In the genomic region with DNA sequence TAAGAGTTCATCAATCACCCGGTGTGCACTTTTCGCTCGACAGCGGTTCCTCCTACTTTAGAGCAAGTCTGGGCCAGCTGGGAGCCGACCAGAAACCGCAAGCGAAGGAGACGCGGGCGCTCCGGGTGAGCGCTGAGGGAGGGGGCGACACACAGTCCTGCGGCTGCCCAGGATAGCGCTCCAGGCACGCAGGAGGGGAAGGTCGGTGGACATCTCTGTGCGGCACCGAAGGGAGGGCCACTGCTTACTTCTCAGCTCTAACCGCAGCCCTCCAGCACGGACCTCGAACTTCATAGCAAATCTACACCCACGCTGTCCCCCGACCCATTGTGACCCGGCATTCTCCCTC, we compare ENCODE assay signal across 9 mouse cellular contexts. TPM values are rescaled to one million over a fixed set of nuclear protein-coding genes. Genes with fewer than 3 reads are reported as not detected.
DNase-seq lines count a peak whose midpoint lies in the region; ATAC-seq and TF ChIP-seq lines count a peak whose summit lies in the region.
"Had no signal": no experiment of that assay in that cellular context is flagged by ENCODE, and none has a peak within 500 bp of the region (broad histone marks: within the 10 kb centered on the region; RNA-seq: fewer than 3 reads in every experiment).

No protein-coding gene starts in this region.

- TF ChIP-seq CTCF in gastrocnemius, adult 2 months (IDR thresholded peaks at IDR 0.05): no peak
- TF ChIP-seq CTCF in layer of hippocampus, adult 2 months (conservative IDR thresholded peaks at IDR 0.05): no peak

- peak overlapping the region; percentile 61 for H3K4me3 ChIP-seq in gastrocnemius, adult 2 months
- H3K4me3 ChIP-seq in megakaryocyte, embryonic 14.5 days (replicated peaks): peak overlapping the region; percentile 71
- H3K4me3 ChIP-seq in limb, embryonic 10.5 days: peak overlapping the region; percentile 52
- peak overlapping the region; percentile 35 for H3K4me3 ChIP-seq in stomach, embryonic 16.5 days (replicated peaks; ENCODE audit: low read length)
- H3K4me3 ChIP-seq in layer of hippocampus, adult 2 months: no peak overlapping the region

- no peak for ATAC-seq in megakaryocyte, adult 5-6 weeks (ENCODE audit: poor library complexity, severe bottlenecking)
- no peak for ATAC-seq in stomach, embryonic 16.5 days (ENCODE audit: insufficient read depth, low FRiP score)

- intact Hi-C loops in gastrocnemius, adult 2 months (cut with DNase I): no loop called here

- peaks cover 21% of the 10 kb centered on the region for H3K4me1 ChIP-seq in megakaryocyte, embryonic 14.5 days
- peaks cover 51% of the 10 kb centered on the region for H3K4me1 ChIP-seq in limb, embryonic 10.5 days
- peaks cover 10% of the 10 kb centered on the region; the same call in 1 of the 2 replicates for H3K4me1 ChIP-seq in stomach, embryonic 16.5 days (ENCODE audit: control insufficient read depth, insufficient read depth, low read length)

- H3K4me2 ChIP-seq in stomach, embryonic 16.5 days (ENCODE audit: low read depth, low read length): peak overlapping the region; percentile 51

- H3K27ac ChIP-seq in gastrocnemius, adult 2 months: no peak overlapping the region
- peak overlapping the region; percentile 93 for H3K27ac ChIP-seq in limb, embryonic 10.5 days
- H3K27ac ChIP-seq in stomach, embryonic 16.5 days (ENCODE audit: low read length): no peak overlapping the region
- H3K27ac ChIP-seq in layer of hippocampus, adult 2 months: no peak overlapping the region

- WGBS in limb, embryonic 10.5 days: 1% methylated on average over 25 of the region's 25 CpGs
- 3% methylated on average over 25 of the region's 25 CpGs for WGBS in stomach, embryonic 16.5 days

- H3K9me3 ChIP-seq in megakaryocyte, embryonic 14.5 days: peaks cover 19% of the 10 kb centered on the region
- H3K9me3 ChIP-seq in limb, embryonic 10.5 days (replicated peaks): no peaks in the 10 kb centered on the region
- H3K9me3 ChIP-seq in stomach, embryonic 16.5 days (replicated peaks; ENCODE audit: control insufficient read depth, low read length): no peaks in the 10 kb centered on the region

- peaks cover 86% of the 10 kb centered on the region for H3K27me3 ChIP-seq in megakaryocyte, embryonic 14.5 days (replicated peaks)
- peaks cover 64% of the 10 kb centered on the region for H3K27me3 ChIP-seq in limb, embryonic 10.5 days (ENCODE audit: low read depth, poor library complexity, severe bottlenecking)
- peaks cover 78% of the 10 kb centered on the region for H3K27me3 ChIP-seq in stomach, embryonic 16.5 days (ENCODE audit: control insufficient read depth, insufficient read depth, low read length)

- H3K36me3 ChIP-seq in megakaryocyte, embryonic 14.5 days (replicated peaks; ENCODE audit: low read length): no peaks in the 10 kb centered on the region
- no peaks in the 10 kb centered on the region for H3K36me3 ChIP-seq in limb, embryonic 10.5 days
- no peaks in the 10 kb centered on the region for H3K36me3 ChIP-seq in stomach, embryonic 16.5 days (ENCODE audit: control insufficient read depth, insufficient read depth, low read length)

- peak overlapping the region; percentile 40 for H3K9ac ChIP-seq in stomach, embryonic 16.5 days (ENCODE audit: low read length)

- no peak for DNase-seq in gastrocnemius, adult 2 months
- DNase-seq in gastrocnemius, postnatal 4 days (ENCODE audit: low spot score in 2 of 2): no peak
- DNase-seq in limb, embryonic 10.5 days (ENCODE audit: low spot score): no peak
- no peak for DNase-seq in layer of hippocampus, adult 2 months (ENCODE audit: low spot score in 2 of 2)
- no peak for DNase-seq in gastrocnemius, postnatal 10 days
- DNase-seq: adrenal gland, adult 8-10 months had no signal

RNA-seq across cellular contexts. Expression of a gene that starts 9.6 kb away (rescaled TPM):
- total RNA-seq in gastrocnemius, adult 2 months (2021): not detected
- total RNA-seq in gastrocnemius, postnatal 4 days (2021): under 1 TPM in 1 of 2 experiments, not detected in 1; 0.20 TPM
- not detected in 2 replicates for polyA plus RNA-seq in megakaryocyte, embryonic 14.5 days (2012; ENCODE audit: insufficient read depth, low replicate concordance)
- not detected in 2 replicates for total RNA-seq in megakaryocyte, adult 5-6 weeks (2015)
- not detected in 2 replicates for total RNA-seq in megakaryocyte, adult 5-6 weeks (2017)
- polyA plus RNA-seq in limb, embryonic 10.5 days (2016; fragmentation: Nextera tagmentation; extraction: Ambion mirVana): 0.68 and 1.2 TPM in 2 replicates
- not detected in 2 replicates for polyA plus RNA-seq in stomach, embryonic 16.5 days (2015; fragmentation: Nextera tagmentation; extraction: Ambion mirVana)
- total RNA-seq in layer of hippocampus, adult 2 months (2021): under 1 TPM in 1 of 2 experiments, not detected in 1; 0.26 TPM
- total RNA-seq in gastrocnemius, postnatal 10 days (2021): not detected
- total RNA-seq: adrenal gland, adult 8-10 months had no signal

RNA-seq across cellular contexts. Expression of a gene that starts 26.6 kb away (rescaled TPM):
- under 1 TPM; 0.08 to 0.36 TPM for total RNA-seq in gastrocnemius, adult 2 months (2021)
- under 1 TPM; 0.47 to 0.74 TPM for total RNA-seq in gastrocnemius, postnatal 4 days (2021)
- not detected in 2 replicates for polyA plus RNA-seq in megakaryocyte, embryonic 14.5 days (2012; ENCODE audit: insufficient read depth, low replicate concordance)
- not detected in 2 replicates for total RNA-seq in megakaryocyte, adult 5-6 weeks (2015)
- not detected in 2 replicates for total RNA-seq in megakaryocyte, adult 5-6 weeks (2017)
- polyA plus RNA-seq in limb, embryonic 10.5 days (2016; fragmentation: Nextera tagmentation; extraction: Ambion mirVana): 0.70 and 0.79 TPM in 2 replicates
- 0.10 and 0.13 TPM in 2 replicates for polyA plus RNA-seq in stomach, embryonic 16.5 days (2015; fragmentation: Nextera tagmentation; extraction: Ambion mirVana)
- total RNA-seq in layer of hippocampus, adult 2 months (2021): not detected
- total RNA-seq in gastrocnemius, postnatal 10 days (2021): under 1 TPM; 0.21 to 0.43 TPM

RNA-seq across cellular contexts. Expression of a gene that starts 41.4 kb away (rescaled TPM):
- 1 to 10 TPM; 1.4 to 2.0 TPM for total RNA-seq in gastrocnemius, adult 2 months (2021)
- total RNA-seq in gastrocnemius, postnatal 4 days (2021): 1 to 10 TPM; 4.1 to 6.1 TPM
- polyA plus RNA-seq in megakaryocyte, embryonic 14.5 days (2012; ENCODE audit: insufficient read depth, low replicate concordance): not detected in 2 replicates
- not detected in 2 replicates for total RNA-seq in megakaryocyte, adult 5-6 weeks (2015)
- total RNA-seq in megakaryocyte, adult 5-6 weeks (2017): not detected in 2 replicates
- 1.2 and 2.3 TPM in 2 replicates for polyA plus RNA-seq in limb, embryonic 10.5 days (2016; fragmentation: Nextera tagmentation; extraction: Ambion mirVana)
- 0.29 and 0.39 TPM in 2 replicates for polyA plus RNA-seq in stomach, embryonic 16.5 days (2015; fragmentation: Nextera tagmentation; extraction: Ambion mirVana)
- not detected for total RNA-seq in layer of hippocampus, adult 2 months (2021)
- total RNA-seq in gastrocnemius, postnatal 10 days (2021): 1 to 10 TPM; 2.1 to 4.8 TPM

RNA-seq across cellular contexts. Expression of a gene that starts 41.4 kb away (rescaled TPM):
- not detected for total RNA-seq in gastrocnemius, adult 2 months (2021)
- total RNA-seq in gastrocnemius, postnatal 4 days (2021): under 1 TPM in 1 of 2 experiments, not detected in 1; 0.12 TPM
- not detected in 2 replicates for polyA plus RNA-seq in megakaryocyte, embryonic 14.5 days (2012; ENCODE audit: insufficient read depth, low replicate concordance)
- total RNA-seq in megakaryocyte, adult 5-6 weeks (2015): not detected in 2 replicates
- 0.26 TPM in 1 of 2 replicates, not detected in the other for total RNA-seq in megakaryocyte, adult 5-6 weeks (2017)
- 1.4 and 3.0 TPM in 2 replicates for polyA plus RNA-seq in limb, embryonic 10.5 days (2016; fragmentation: Nextera tagmentation; extraction: Ambion mirVana)
- polyA plus RNA-seq in stomach, embryonic 16.5 days (2015; fragmentation: Nextera tagmentation; extraction: Ambion mirVana): 7.4 and 9.2 TPM in 2 replicates
- not detected for total RNA-seq in layer of hippocampus, adult 2 months (2021)
- under 1 TPM in 1 of 2 experiments, not detected in 1; 0.26 TPM for total RNA-seq in gastrocnemius, postnatal 10 days (2021)

RNA-seq across cellular contexts. Expression of a gene that starts 48.7 kb away (rescaled TPM):
- 10 to 100 TPM; 39.3 to 49.0 TPM for total RNA-seq in gastrocnemius, adult 2 months (2021)
- total RNA-seq in gastrocnemius, postnatal 4 days (2021): 10 to 100 TPM; 35.9 to 41.6 TPM
- not detected in 2 replicates for polyA plus RNA-seq in megakaryocyte, embryonic 14.5 days (2012; ENCODE audit: insufficient read depth, low replicate concordance)
- total RNA-seq in megakaryocyte, adult 5-6 weeks (2015): not detected in 2 replicates
- total RNA-seq in megakaryocyte, adult 5-6 weeks (2017): not detected in 2 replicates
- polyA plus RNA-seq in limb, embryonic 10.5 days (2016; fragmentation: Nextera tagmentation; extraction: Ambion mirVana): 11.6 and 17.4 TPM in 2 replicates
- polyA plus RNA-seq in stomach, embryonic 16.5 days (2015; fragmentation: Nextera tagmentation; extraction: Ambion mirVana): 1.7 and 2.8 TPM in 2 replicates
- not detected for total RNA-seq in layer of hippocampus, adult 2 months (2021)
- total RNA-seq in gastrocnemius, postnatal 10 days (2021): 10 to 100 TPM; 38.3 to 46.1 TPM
